Mouse (Mus musculus) limb, embryonic 14.5 days (tissue): ENCODE measurements at regions not wholly inside any gene's neighbourhood (a gene's known extent, or its start where the extent isn't known, plus 50 kb on each side); places are given as distances from the start of the nearest gene placed in this dataset.

Experiments
- ATAC-seq: fragments of 200-750 bp; cut with Nextera tagmentation; 2 replicates; pipeline ENCODE4 v1.8.0; 2017; ENCODE audit warnings: low read depth, moderate number of reproducible peaks, moderate TSS enrichment; ENCODE audit not compliant: low FRiP score
- DNase-seq: peaks from one replicate; pipeline ENCODE4 v3.0.0-alpha.2; 2015; ENCODE audit warnings: low spot score
- H3K27ac ChIP-seq: fragments of 300-500 bp; sonication (generic); replicated peaks from 2 replicates; pipeline ENCODE4 v1.5.1; 2014; ENCODE audit warnings: low read depth, mild to moderate bottlenecking, low read length, moderate library complexity, mixed read lengths
- H3K27me3 ChIP-seq: fragments of 300-500 bp; sonication (generic); 2 replicates; pipeline ENCODE4 v1.6.1; 2014; ENCODE audit warnings: low read length, mixed read lengths; ENCODE audit not compliant: control insufficient read depth, insufficient read depth
- H3K36me3 ChIP-seq: fragments of 300-500 bp; sonication (generic); 2 replicates; pipeline ENCODE4 v1.6.1; 2014; ENCODE audit warnings: mild to moderate bottlenecking, low read length, moderate library complexity, mixed read lengths; ENCODE audit not compliant: control insufficient read depth, insufficient read depth
- H3K4me1 ChIP-seq: fragments of 300-500 bp; sonication (generic); 2 replicates; pipeline ENCODE4 v1.6.1; 2014; ENCODE audit warnings: antibody characterized with exemption, low read length, mixed read lengths; ENCODE audit not compliant: control insufficient read depth, insufficient read depth
- H3K4me2 ChIP-seq: fragments of 300-500 bp; sonication (generic); replicated peaks from 2 replicates; pipeline ENCODE4 v1.6.1; 2014; ENCODE audit warnings: low read depth, mild to moderate bottlenecking, low read length, moderate library complexity; ENCODE audit not compliant: severe bottlenecking
- H3K4me3 ChIP-seq: fragments of 300-500 bp; sonication (generic); replicated peaks from 2 replicates; pipeline ENCODE4 v1.5.1; 2014; ENCODE audit warnings: low read length
- H3K9ac ChIP-seq: fragments of 300-500 bp; sonication (generic); 2 replicates; pipeline ENCODE4 v1.6.1; 2014; ENCODE audit warnings: mild to moderate bottlenecking, low read depth, low read length, moderate library complexity; ENCODE audit not compliant: severe bottlenecking
- H3K9me3 ChIP-seq: fragments of 300-500 bp; sonication (generic); 2 replicates; pipeline ENCODE4 v1.6.1; 2016; ENCODE audit warnings: low read length; ENCODE audit not compliant: control insufficient read depth
- POLR2A ChIP-seq: fragments of 200-500 bp; IDR thresholded peaks from 2 replicates; pipeline ENCODE4 v1.8.0; 2012; ENCODE audit warnings: inconsistent platforms, mild to moderate bottlenecking, moderate library complexity, borderline replicate concordance; ENCODE audit not compliant: insufficient read depth, insufficient read length; ENCODE audit errors: extremely low read depth
- WGBS: fragments of 180-500 bp; shearing (Covaris S2); extraction: QIAGEN DNeasy Blood & Tissue Kit; methylation state at CpG from one replicate; pipeline ENCODE4 v1.1.7; 2014; 5-methylcytosine and 5-hydroxymethylcytosine counted together

- H3K36me3 ChIP-seq, result no peaks in the 10 kb centered on the region
- no peak overlapping the region for H3K4me3 ChIP-seq
- H3K27me3 ChIP-seq, result no peaks in the 10 kb centered on the region
- no peak overlapping the region for H3K4me2 ChIP-seq
- no peak overlapping the region for H3K27ac ChIP-seq
- ATAC-seq (no peak), DNase-seq (no peak)
- H3K9ac ChIP-seq, result no peak overlapping the region
- no peaks in the 10 kb centered on the region for H3K9me3 ChIP-seq
- 84% methylated on average over 9 of the region's 9 CpGs for WGBS
- TF ChIP-seq POLR2A, result no peak
- H3K4me1 ChIP-seq, result peaks cover 6% of the 10 kb centered on the region
These were observed 321.8 kb downstream of the Fgf9 start for GRCm38 (mm10) chr14:58392055-58392726.

GRCm38 (mm10) chr14:58390741-58391140, 320.4 kb downstream of the Fgf9 start:
- H3K9ac ChIP-seq, result no peak overlapping the region
- no peaks in the 10 kb centered on the region for H3K9me3 ChIP-seq
- H3K27ac ChIP-seq, result no peak overlapping the region
- DNase-seq (no peak), ATAC-seq (no peak)
- no peak for TF ChIP-seq POLR2A
- no peak overlapping the region for H3K4me2 ChIP-seq
- 89% methylated on average over 2 of the region's 2 CpGs for WGBS
- no peak overlapping the region for H3K4me3 ChIP-seq
- H3K27me3 ChIP-seq, result no peaks in the 10 kb centered on the region
- H3K36me3 ChIP-seq, result no peaks in the 10 kb centered on the region
- peaks cover 8% of the 10 kb centered on the region for H3K4me1 ChIP-seq

- no peak overlapping the region for H3K27ac ChIP-seq
These were observed 317.1 kb downstream of the Fgf9 start for GRCm38 (mm10) chr14:58387348-58388000.

GRCm38 (mm10) chr14:58375056-58375455, 304.7 kb downstream of the Fgf9 start:
- DNase-seq, result no peak
- Histone ChIP-seq H3K27me3 (no peaks in the 10 kb centered on the region), H3K27ac (no peak overlapping the region), H3K9ac (no peak overlapping the region), H3K4me3 (no peak overlapping the region), H3K36me3 (no peaks in the 10 kb centered on the region), H3K9me3 (no peaks in the 10 kb centered on the region), H3K4me1 (no peaks in the 10 kb centered on the region), H3K4me2 (no peak overlapping the region)
- TF ChIP-seq POLR2A, result no peak
- no peak for ATAC-seq

More at GRCm38 (mm10) chr14:58387348-58388000, 317.1 kb downstream of the Fgf9 start:
- peaks cover 8% of the 10 kb centered on the region for H3K4me1 ChIP-seq
- WGBS, result 73% methylated on average over 9 of the region's 9 CpGs
- DNase-seq, result no peak
- H3K9ac ChIP-seq, result no peak overlapping the region
- H3K36me3 ChIP-seq, result no peaks in the 10 kb centered on the region
- no peaks in the 10 kb centered on the region for H3K9me3 ChIP-seq
- TF ChIP-seq POLR2A, result no peak
- ATAC-seq, result no peak
- no peak overlapping the region for H3K4me2 ChIP-seq
- no peak overlapping the region for H3K4me3 ChIP-seq
- no peaks in the 10 kb centered on the region for H3K27me3 ChIP-seq

- no peaks in the 10 kb centered on the region for H3K27me3 ChIP-seq
- no peaks in the 10 kb centered on the region for H3K36me3 ChIP-seq
- ATAC-seq (peak; percentile 30; the same call in 1 of the 2 replicates), DNase-seq (no peak)
- H3K9ac ChIP-seq, result no peak overlapping the region
- H3K27ac ChIP-seq, result no peak overlapping the region
- WGBS, result 81% methylated on average over 2 of the region's 2 CpGs
- H3K9me3 ChIP-seq, result no peaks in the 10 kb centered on the region
- no peak for TF ChIP-seq POLR2A
- no peak overlapping the region for H3K4me3 ChIP-seq
- H3K4me1 ChIP-seq, result no peaks in the 10 kb centered on the region
- no peak overlapping the region for H3K4me2 ChIP-seq
These were observed 286.5 kb downstream of the Fgf9 start for GRCm38 (mm10) chr14:58356824-58357223.
